Mouse (Mus musculus) hindbrain, embryonic 13.5 days (tissue): ENCODE measurements around the gene Ssc5d. TPM values are rescaled to one million over a fixed set of nuclear protein-coding genes. Genes with fewer than 3 reads are reported as not detected.

Experiments
- polyA plus RNA-seq: library from polyadenylated mRNA; unstranded; fragments of >200 nt; fragmentation: Nextera tagmentation; extraction: Ambion mirVana; gene quantifications from 2 replicates; pipeline ENCODE4 v1.2.1, GENCODE M21; 2015

Gene Ssc5d
- polyA plus RNA-seq, 1 experiment from 2014 or later, result 0.73 TPM

Other genes starting within 250 kb of the Ssc5d start
- 128 and 137 TPM in 2 replicates for gene Hspbp1, start 240.7 kb upstream of the Ssc5d start, polyA plus RNA-seq
- gene Brsk1, start 235.2 kb upstream of the Ssc5d start, polyA plus RNA-seq, result 7.2 and 7.5 TPM in 2 replicates
- 0.12 and 0.19 TPM in 2 replicates for gene Tmem150b, start 200.5 kb upstream of the Ssc5d start, polyA plus RNA-seq
- 79.4 and 86.8 TPM in 2 replicates for gene Kmt5c, start 185.7 kb upstream of the Ssc5d start, polyA plus RNA-seq
- 16.4 and 21.1 TPM in 2 replicates for gene Cox6b2, start 172.7 kb upstream of the Ssc5d start, polyA plus RNA-seq
- not detected in 2 replicates for gene Fam71e2, start 154.5 kb upstream of the Ssc5d start, polyA plus RNA-seq
- gene Il11, start 142.9 kb upstream of the Ssc5d start, polyA plus RNA-seq, result 0.38 and 0.56 TPM in 2 replicates
- not detected in 2 replicates for gene Tmem190, start 142.8 kb upstream of the Ssc5d start, polyA plus RNA-seq
- gene Tmem238, start 136.1 kb upstream of the Ssc5d start, polyA plus RNA-seq, result 2.5 and 3.5 TPM in 2 replicates
- gene Rpl28, start 132.9 kb upstream of the Ssc5d start, polyA plus RNA-seq, result 239 and 250 TPM in 2 replicates
- gene Ube2s, start 113.2 kb upstream of the Ssc5d start, polyA plus RNA-seq, result 252 and 267 TPM in 2 replicates
- gene Shisa7, start 81.1 kb upstream of the Ssc5d start, polyA plus RNA-seq, result 10.9 and 11.6 TPM in 2 replicates
- gene Isoc2b, start 55.5 kb upstream of the Ssc5d start, polyA plus RNA-seq, result 3.9 and 4.9 TPM in 2 replicates
- gene Isoc2a, start 48.6 kb upstream of the Ssc5d start, polyA plus RNA-seq, result 0.75 and 0.78 TPM in 2 replicates
- gene Gm36210, start 19.3 kb upstream of the Ssc5d start, polyA plus RNA-seq, result 0.26 and 0.45 TPM in 2 replicates
- gene Zfp628, start 10.6 kb upstream of the Ssc5d start, polyA plus RNA-seq, result 3.6 and 4.9 TPM in 2 replicates
- 25.4 and 27.7 TPM in 2 replicates for gene Nat14, start 3.8 kb upstream of the Ssc5d start, polyA plus RNA-seq
- gene Sbk2, start 38.6 kb downstream of the Ssc5d start, polyA plus RNA-seq, result 0.25 TPM in 1 of 2 replicates, not detected in the other
- gene Sbk3, start 45.4 kb downstream of the Ssc5d start, polyA plus RNA-seq, result 0.19 and 0.49 TPM in 2 replicates
- gene Zfp579, start 70.4 kb downstream of the Ssc5d start, polyA plus RNA-seq, result 53.6 and 59.9 TPM in 2 replicates
- gene Zfp524, start 88.6 kb downstream of the Ssc5d start, polyA plus RNA-seq, result 7.9 and 9.2 TPM in 2 replicates
- gene Fiz1, start 88.9 kb downstream of the Ssc5d start, polyA plus RNA-seq, result 37.7 and 41.9 TPM in 2 replicates
- gene Gm44973, start 89.7 kb downstream of the Ssc5d start, polyA plus RNA-seq, result 1.4 and 1.8 TPM in 2 replicates
- gene Zfp865, start 94.6 kb downstream of the Ssc5d start, polyA plus RNA-seq, result 5.8 and 6.0 TPM in 2 replicates
- gene Ccdc106, start 94.8 kb downstream of the Ssc5d start, polyA plus RNA-seq, result 38.7 and 43.5 TPM in 2 replicates
- gene 4632433K11Rik, start 108.3 kb downstream of the Ssc5d start, polyA plus RNA-seq, result not detected in 2 replicates
- gene Zfp784, start 112.7 kb downstream of the Ssc5d start, polyA plus RNA-seq, result 7.8 and 9.8 TPM in 2 replicates
- gene Zfp580, start 125.8 kb downstream of the Ssc5d start, polyA plus RNA-seq, result 67.2 and 69.7 TPM in 2 replicates
- gene U2af2, start 136.4 kb downstream of the Ssc5d start, polyA plus RNA-seq, result 112 and 114 TPM in 2 replicates
- 83.8 and 85.6 TPM in 2 replicates for gene Epn1, start 154.4 kb downstream of the Ssc5d start, polyA plus RNA-seq
- not detected in 2 replicates for gene Rfpl4, start 191.2 kb downstream of the Ssc5d start, polyA plus RNA-seq
- gene Rasl2-9, start 200.2 kb downstream of the Ssc5d start, polyA plus RNA-seq, result 0.22 and 0.52 TPM in 2 replicates
- gene Vmn1r55, start 223.9 kb downstream of the Ssc5d start, polyA plus RNA-seq, result 0.01 TPM in 1 of 2 replicates, not detected in the other